Mouse (Mus musculus) gastrocnemius, postnatal 4 days (tissue): Measurements from ENCODE around the gene Nsl1. TPM values are rescaled to one million over a fixed set of nuclear protein-coding genes. Genes with fewer than 3 reads are reported as not detected.
A peak's percentile ranks its signal among the peaks of the same experiment; 100 is the strongest.
"Not testable (repeated sequence)": the region's sequence is repeated elsewhere in the genome, so short reads cannot be mapped to it uniquely, and the experiment has no call there.

Source experiments
- DNase-seq, 2 experiments: peaks; one replicate each; pipeline ENCODE4 v3.0.0; 2021 to 2022; ENCODE audit warnings: low spot score in 2 of 2, mixed read lengths in 2 of 2
- long read RNA-seq, 2 experiments: library from polyadenylated mRNA; stranded (forward); transcript quantifications; one replicate each; pipeline ENCODE4 v2.0.0; 2021
- total RNA-seq, 2 experiments: library from RNA; stranded (reverse); gene quantifications; 2 replicates each; pipeline ENCODE4 v1.2.3; 2021

Gene Nsl1
- 1 to 10 TPM; 3.9 to 4.5 TPM for total RNA-seq
- long read RNA-seq, experiment 1, full-length matches to known transcripts, result 10 of 11 reads
- long read RNA-seq, experiment 1, partial matches to known transcripts, result 0 of 11 reads
- long read RNA-seq, experiment 1, other reads (novel, unspliced or antisense), result 1 of 11 reads
- long read RNA-seq, experiment 2, full-length matches to known transcripts, result 10 of 14 reads
- long read RNA-seq, experiment 2, partial matches to known transcripts, result 1 of 14 reads
- long read RNA-seq, experiment 2, other reads (novel, unspliced or antisense), result 3 of 14 reads

DNA sequence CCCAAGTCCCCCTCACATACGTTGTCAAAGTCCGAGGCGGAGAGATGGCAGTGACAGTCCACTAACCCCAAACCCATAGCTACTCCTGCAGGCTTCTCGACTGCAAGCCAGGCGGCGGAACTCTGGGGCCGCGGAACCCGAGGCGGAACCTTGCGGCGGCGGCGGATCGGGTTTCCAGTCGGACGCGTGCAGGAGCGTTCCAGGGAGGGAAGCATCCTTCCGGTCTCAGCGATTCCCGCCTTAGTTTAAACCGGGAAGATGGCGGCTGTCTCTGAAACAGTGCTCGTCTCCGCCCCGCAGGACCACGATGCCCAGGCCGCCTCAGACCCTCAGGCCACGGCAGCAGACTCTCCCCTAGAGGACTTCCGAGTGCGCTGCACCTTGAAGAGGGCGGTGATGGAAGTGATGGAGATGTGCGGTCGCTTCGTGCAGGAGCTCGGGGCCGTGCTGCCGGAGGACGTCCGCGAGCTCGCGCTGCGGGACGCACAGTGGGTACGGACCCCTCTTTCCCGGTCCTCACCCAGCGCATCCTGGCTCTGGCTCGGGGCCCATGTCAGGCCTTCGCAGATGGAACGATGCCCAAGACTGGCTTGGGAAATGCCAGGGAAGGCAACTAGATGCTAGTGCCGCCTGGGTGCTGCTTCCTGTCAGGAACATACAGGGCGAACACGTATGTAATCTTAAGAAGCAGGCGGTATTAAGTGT lies at the start of gene Nsl1, which contains the start of gene Tatdn3:
Gene Nsl1, plus strand, starts transcription at position 232 of the 705 bp plus-strand sequence.
Gene Tatdn3, minus strand, starts transcription at position 152 of the 705 bp plus-strand sequence.
- DNase-seq, result peak; percentile 89 to 90

DNA sequence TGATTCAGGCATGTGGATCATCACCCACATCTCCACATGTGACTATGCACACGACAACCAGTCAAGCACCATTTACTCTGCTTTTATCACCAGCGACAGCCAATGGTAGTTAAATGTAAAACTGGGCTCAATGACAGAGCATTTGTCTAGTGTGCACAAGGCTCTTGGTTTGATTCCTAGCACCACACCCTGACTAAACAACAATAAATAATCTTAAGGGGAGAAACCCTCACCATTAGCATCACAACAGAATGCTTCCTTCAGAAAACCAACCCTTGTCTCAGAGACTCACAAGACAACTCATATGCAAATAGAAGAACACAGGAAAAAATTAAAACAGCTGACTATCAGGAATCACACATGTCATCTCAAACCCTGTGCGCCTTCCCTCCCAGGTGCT lies 48.5 kb upstream of the Nsl1 start:
- DNase-seq, result no peak

DNA sequence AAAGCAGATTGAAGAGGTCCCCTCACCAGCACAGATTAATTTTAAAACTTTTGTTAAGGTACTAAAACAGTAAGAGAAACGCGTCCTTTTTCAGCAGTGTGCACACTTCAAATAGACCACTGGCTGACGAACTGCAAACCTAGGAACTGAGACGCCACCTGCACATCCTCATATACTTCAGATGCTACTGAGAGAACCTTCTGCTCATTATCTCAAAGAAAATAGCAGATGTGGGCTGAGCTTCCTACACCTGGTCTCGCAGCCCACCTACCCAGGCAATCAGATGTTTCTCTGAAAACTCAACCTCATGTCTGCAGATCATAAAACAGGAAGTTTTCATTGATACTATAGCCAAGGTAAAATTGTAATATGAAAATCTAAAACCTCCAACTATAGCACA lies 43.0 kb upstream of the Nsl1 start:
- DNase-seq, result no peak

DNA sequence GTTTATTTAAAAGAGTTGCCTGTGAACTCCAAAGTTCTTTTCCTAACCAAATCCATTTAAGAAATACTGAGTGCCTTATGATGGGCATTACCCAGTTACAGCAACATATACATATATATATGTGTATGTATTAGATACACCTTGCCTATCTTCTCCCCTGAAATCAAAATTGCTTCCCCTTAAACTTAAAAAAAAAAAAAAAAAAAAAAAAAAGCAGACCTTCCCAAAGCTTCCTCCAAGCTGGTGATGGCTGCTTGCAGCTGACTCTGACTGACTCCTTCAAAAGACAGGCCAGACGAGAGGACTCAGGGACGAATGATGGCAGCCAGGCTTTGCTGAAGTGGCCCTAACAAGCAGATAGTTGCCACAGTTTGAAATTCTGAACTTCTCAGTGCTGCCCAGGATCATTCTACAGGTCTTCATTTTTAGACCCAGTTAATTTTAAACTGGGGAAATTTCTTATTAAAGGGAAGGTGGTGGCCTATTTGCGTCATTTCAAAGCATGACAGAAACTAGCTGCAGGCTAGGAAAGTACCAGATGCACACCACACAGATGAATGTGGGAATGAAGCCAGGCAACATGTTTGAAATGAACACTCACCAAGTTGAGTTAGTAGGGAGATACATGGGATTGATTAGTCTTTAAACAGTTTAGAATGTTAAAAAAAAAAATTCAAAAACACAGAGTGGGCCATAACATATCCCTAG lies 42.4 kb upstream of the Nsl1 start:
- no peak for DNase-seq

DNA sequence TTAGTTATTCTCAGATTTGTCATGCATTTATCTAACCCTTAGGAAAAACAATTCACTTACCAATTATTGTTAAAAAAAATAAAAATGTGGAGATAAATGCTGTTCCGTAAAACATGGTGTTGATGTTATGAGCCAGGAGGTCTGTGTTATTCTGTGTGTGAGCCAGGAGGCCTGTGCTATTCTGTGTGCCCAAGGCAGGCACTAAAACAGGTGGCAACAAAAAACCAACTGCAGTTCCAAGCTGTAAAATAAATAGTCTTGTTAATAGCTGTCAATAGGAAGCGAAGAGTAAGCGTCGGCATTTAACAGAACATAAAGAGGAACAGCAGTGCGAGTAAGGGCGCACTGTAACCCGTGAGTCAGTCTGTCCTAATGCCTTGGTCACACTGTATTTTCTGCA lies 41.8 kb upstream of the Nsl1 start:
- DNase-seq, result no peak

DNA sequence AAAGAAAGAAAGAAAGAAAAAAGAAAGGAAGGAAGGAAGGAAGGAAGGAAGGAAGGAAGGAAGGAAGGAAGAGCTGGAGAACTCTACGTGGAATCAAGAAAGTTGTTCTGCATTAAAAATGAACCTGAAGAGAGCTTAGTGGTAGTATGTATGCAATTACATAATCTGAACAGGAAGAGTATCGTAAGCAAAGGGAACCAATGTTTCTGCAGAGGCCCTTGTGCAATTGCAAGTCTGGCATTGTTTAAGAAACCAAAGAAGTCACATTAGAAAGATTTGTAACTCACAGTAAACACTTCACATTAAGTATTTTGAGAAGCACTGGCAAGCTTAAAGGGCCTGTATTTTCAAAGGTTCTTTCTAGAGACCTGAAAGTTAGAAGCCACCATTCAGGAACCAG lies 39.7 kb upstream of the Nsl1 start:
- DNase-seq, result no peak

DNA sequence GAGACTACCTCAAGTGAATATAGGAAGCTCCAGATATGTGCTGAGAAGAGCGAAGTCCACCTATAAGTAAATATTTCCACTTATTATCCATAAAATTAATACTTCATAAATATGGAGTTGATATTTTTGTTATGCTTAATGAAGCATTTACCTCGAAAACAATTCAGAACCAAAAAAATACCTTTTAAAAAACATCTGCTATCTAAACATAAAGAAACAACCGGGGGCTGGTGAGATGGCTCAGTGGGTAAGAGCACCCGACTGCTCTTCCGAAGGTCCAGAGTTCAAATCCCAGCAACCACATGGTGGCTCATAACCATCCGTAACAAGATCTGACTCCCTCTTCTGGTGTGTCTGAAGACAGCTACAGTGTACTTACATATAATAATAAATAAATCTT lies 39.0 kb upstream of the Nsl1 start:
- DNase-seq, result not testable (repeated sequence)

DNA sequence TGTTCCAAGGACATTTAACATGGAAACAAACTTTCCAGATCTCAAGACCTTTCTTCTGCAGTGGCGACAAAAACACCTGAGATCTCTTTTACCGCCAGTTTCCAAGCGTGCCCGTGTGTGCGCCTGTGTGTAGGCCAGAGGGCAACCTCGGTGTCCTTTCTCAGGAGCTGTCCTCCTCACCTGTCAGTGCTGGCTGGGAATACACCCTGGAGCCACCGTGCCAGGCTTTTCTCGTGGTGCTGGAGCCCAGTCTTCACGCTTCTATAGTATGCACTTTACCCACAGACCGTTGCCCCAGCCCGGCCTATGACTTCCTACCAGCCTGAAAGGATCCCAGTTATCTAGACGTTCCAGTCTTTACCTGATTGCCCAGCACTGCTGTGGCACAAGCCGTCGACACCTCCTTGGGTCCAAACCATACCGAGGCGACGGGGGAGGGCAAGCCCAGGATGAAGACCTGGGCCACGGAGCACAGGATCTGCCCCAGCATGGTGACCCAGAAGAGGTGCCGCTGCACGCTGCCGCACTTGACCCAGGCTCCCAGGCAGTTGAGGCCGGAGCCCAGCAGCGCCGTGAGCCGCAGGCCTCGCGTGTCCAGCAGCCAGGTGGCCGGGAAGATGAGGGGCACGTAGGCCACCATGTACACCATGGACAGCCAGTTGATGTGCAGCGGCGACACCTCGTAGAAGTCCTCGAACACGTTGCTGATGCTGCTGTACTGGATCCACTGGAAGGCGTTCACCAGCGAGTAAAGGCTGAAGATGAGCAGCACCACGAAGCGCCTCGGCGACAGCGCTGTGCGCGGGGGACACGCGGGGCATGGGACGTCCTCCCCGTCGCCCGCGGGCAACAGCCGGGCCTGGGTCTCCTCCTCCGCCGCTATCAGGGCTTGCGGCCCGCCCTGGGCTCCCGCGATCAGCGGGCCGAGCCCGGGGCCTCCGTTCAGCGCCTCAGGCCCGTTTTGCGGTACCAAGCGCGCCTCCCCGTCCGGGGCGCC lies 37.5 kb upstream of the Nsl1 start:
- DNase-seq, result no peak

DNA sequence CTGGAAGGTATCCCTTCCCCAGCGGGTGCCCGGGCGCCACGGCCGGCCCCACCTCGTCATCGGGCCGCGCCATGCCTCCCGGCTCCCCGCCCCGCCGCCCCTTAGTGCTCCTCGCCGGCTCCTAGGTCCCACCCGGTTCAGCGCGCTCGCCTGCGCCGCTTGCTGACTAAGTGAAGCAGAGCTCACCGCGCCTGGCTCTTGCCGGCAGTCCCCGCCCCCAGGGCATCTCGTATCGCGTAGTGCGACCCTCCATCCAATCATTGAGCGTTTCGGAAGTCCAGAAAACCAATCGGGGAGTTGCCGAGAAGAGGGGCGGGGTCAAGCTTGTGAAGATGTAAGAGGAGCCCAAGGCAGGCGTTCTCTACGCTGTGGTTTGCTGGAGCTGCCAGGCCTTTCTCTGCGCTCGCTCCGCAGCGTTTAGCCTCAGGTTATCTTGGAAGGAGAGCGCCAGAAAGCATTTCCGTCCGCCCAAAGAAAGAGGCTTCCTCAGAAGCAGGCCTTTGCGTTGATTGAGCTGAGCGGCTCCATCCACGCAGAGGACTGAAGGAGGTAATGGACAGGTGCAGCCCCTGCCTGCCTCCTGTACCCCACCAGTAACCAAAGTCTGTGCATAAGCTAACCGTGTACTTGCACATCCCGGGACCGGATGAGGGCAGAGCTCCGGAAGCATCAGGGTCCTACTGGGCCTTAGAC lies 36.6 kb upstream of the Nsl1 start, which contains the start of gene Flvcr1:
Gene Flvcr1, minus strand, starts transcription at position 138 of the 693 bp plus-strand sequence.
- DNase-seq, result peak; percentile 95 to 99

DNA sequence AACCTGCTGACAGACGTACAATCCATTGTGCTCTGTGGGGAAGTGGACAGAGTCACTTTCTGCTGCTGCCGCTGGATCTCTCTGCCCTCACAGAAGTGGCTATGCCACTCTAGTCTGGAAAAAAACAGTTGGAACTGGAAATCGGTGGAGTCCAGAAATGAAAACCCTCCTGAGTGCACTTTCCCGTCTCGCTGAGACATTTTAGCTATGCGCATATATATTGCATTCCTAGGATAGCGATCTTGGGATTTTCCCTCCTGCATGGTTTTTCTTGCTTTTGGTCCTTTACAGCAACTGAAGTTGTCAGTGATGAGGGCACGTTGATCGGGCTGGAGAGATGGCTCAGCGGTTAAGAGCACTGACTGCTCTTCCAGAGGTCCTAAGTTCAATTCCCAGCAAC lies 32.6 kb upstream of the Nsl1 start:
- no peak for DNase-seq

DNA sequence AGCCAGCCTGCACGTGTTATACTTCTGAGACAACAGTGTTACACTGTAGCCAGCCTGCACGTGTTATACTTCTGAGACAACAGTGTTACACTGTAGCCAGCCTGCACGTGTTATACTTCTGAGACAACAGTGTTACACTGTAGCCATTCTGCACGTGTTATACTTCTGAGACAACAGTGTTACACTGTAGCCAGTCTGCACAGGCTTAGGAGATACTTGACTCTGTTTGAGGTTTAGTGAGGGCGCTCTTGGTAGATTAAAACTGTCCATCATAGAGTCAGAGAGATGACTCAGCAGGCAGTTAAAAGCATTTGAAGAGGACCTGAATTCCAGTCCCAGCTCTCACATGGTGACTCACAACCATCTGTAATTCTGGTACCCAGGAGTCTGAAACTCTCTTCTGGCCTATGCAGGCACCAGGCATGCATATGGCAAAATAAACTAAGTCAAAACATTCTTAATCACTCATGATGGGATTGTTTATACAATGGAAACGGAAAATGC lies 31.8 kb upstream of the Nsl1 start:
- not testable (repeated sequence) for DNase-seq

DNA sequence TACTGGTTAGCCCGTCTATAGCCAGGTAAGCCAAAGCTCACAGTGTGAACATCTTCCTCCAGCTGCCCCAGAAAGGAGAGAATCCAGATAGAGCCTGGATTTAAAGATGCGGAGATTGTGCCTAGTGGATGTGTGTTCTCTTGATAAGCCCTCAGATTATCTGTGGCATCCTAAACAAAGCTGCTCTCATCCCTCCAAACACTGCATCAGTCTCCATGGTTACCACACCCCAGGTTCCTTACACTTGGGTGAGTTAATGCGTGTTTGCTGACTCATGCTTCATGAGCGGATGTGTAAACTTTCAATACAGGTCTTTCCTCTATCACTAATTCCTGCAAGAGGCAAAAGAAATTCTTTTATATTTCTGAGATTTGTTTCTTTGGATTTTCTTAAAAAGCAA lies 27.2 kb upstream of the Nsl1 start:
- no peak for DNase-seq

DNA sequence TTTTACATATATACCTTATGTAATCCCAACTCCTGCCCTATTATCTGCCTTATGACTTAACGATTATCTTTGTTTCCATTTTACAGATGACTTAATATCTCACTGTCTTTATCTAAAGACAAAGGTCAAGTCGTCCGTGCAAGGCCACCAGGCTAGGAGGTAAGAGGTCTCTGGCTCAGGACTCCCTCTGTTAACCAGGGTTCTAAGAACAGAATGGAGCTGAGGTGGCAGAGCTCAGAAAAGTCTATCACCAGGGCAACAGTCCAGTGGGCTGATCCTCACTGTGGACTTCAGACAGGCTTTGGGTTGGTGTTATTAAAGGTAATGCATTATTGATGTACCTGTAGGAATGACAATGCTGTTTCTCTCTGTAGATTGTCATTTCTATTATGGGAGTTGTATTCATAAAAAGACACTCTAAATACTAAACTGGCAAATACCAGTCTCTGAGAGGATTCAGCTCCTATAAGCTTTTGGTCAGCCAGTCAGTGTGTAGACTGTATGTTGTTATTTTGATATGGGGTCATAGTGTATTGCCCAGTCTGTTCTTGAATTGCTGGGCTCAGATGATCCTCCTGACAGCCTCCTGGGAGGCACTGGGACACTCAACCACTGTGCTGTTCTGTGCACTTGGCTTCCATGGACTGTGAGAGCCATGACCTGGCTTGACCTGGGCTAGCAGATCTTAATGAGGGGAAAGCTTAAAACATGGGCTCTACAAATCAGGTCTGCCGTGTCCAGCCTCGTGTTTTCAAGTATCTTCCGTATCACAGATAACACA lies 26.1 kb upstream of the Nsl1 start, which contains the start of gene Spata45:
Gene Spata45, plus strand, starts transcription at position 86 of the 781 bp plus-strand sequence.
- DNase-seq, result no peak

DNA sequence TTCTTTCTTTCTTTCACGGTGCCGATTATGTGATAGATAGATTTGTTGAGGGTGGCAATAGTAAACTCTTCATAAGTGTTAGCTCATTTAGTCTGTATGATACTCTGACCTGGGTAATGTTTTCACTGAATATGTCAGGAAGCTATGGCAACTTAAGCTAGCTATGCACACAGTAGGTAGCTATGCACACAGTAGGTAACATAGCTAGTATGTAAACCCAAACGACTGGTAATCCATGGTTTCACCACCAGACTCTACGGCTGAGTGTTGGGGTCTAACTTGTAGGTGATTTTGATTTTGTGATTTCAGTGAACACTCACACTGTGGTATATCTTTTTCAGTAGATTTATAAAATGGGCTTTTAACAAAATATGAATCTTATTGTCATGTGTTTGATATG lies 24.8 kb upstream of the Nsl1 start:
- DNase-seq, result no peak

DNA sequence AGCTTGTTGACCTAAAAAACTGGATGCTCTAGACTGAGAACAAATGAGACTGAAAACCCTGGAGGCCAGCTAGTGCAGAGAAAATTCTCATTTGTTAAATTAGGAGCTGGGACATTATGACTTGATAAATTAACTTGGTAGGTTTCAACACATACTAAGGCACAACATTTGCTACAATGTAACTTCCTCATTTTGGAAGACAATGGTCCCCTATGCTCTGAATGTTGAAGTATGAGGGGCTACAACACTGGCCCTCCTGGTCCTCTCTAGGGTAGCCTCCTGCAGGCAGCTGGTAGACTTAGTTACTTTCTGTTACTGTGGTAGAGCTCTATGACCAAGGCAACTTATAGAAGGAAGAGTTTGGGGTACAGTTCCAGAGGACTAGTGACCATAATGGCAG lies 21.5 kb upstream of the Nsl1 start:
- DNase-seq, result no peak

DNA sequence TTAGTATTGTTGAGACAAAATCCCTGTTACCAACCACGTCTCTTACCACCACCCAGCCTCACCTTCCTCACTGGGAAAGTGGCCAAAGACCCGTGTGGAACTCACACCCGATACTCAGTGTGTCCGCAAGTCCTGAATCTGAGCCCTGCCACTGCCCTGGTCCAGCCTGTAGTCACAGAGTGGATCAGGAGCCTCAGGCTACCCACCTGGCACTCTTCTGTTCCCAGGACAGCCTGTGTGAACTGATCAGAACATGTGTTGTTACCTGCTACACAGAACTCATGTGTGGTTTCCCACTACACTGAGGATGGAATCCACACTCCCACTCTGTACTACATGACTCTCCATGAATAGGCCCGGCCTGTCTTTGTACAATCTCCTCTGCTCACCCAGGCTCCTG lies 20.7 kb upstream of the Nsl1 start:
- DNase-seq, result no peak

DNA sequence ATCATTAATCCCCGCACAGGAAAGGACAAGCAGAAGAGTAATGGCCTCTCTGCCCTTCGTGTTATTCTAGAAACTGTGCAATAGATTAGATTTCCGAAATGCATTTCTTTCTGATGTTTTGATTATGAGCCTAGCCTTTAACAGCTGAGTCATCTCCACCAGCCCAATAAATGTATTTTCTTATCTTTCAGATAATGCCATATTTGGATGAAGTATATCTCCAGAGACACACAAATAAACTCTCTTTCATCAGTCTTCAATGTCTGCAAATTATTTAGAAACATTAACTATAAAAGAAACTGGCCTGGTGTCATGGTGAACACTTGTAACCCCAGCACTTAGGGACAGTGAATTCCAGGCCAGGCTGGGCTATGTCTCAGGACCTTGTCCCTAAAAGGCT lies 20.1 kb upstream of the Nsl1 start:
- DNase-seq, result no peak

DNA sequence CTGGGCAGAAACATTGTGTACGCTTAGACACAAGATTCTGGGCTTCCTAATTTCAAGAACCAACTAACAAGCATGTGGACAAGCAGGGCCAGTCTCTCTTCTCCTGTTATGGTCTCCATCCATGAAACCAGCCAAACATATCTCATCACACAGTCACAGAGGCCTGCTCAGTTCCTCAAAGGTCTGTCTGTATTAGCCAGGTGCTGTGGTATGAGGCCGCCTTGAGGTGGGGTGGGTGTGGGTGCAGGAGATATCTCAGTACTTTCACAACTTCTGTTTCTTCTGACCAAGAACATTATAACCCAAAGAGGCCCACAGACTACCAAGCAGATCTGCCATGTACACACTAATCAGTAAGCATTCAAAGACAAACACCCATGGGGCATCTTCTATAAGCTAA lies 17.5 kb upstream of the Nsl1 start:
- no peak for DNase-seq

DNA sequence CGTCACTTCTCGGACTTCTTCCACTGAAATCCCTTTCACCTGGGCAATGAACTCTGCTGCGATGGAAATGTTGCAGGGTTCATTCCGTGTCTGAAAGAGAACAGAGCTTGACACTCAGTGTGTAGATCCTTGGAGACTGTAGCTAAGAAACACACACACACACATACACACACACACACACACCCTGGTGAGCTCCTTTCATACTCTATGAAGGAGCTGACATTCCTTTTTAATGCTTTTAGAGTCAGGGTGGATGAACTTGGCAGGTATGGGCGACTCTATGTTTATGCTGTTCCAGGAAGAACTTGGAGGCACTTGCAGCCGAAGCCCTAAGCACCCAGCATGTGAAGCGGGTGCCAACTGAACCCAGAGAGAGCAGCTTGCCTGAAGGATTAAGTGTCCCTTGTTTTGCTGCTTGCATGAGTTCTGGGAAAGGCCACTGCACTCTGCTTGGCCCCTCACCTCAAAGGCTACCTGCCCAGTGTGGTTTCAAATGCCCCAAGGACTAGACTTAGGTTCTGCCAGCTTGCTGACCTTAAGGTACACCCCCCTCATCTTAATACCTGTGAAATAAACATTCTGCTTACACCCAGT lies 16.5 kb upstream of the Nsl1 start:
- no peak for DNase-seq
